Mouse (Mus musculus): Measurements from ENCODE around the gene Med12l. TPM values are rescaled to one million over a fixed set of nuclear protein-coding genes. Genes with fewer than 3 reads are reported as not detected.

Gene Med12l
- polyA plus RNA-seq, 1 experiment from 2014 or later: 1.4 TPM

DNA sequence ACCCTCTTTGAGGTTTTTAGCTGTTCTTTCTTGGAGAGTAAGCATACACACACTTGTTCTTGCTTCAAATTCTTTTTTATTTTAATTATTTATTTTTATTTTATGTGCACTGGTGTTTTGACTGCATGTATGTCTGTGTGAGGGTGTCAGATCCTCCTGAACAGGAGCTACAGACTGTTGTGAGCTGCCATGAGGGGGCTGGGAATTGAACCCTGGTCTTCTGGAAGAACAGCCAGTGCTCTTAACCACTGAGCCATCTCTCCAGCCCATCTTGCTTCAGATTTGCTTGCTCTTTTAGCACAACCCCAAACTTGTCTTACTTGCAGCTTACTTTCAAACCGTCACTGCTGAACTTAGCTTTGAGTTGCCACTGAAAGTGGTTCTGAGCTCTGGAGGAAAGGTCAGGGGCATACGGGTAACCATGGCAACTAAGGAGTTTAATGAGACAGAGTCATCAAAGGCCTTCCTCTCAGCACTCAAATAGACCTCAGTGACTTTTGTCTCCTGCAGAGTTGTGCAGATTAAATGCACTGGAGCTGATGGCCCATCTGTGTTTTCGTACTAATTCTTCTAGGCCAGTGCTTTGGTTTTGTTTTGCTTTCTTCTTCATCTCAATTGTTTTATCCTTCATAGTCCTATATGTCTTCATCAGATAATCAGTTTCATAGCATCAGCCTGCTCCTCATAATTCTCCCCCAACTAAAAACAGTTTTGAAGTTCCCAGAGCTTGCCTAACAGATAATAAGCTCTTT, 272.1 kb downstream of the Med12l start:
- Histone ChIP-seq H3K36me3 (ENCODE audit: control insufficient read depth, insufficient read depth, low read length) (no peaks in the 10 kb centered on the region), H3K4me1 (replicated peaks; ENCODE audit: control insufficient read depth, insufficient read depth, low read length) (no peaks in the 10 kb centered on the region), H3K4me2 (ENCODE audit: low read depth, low read length) (no peak overlapping the region), H3K9me3 (ENCODE audit: control insufficient read depth, low read length) (no peaks in the 10 kb centered on the region), H3K9ac (ENCODE audit: low read length) (no peak overlapping the region), H3K27me3 (ENCODE audit: control insufficient read depth, insufficient read depth, low read depth, low read length) (no peaks in the 10 kb centered on the region), H3K4me3 (ENCODE audit: low read length) (no peak overlapping the region), H3K27ac (ENCODE audit: low read length) (no peak overlapping the region)
- peak; percentile 38; the same call in 1 of the 2 replicates for ATAC-seq (ENCODE audit: low read depth)
- 18% methylated on average over 3 of the region's 3 CpGs for WGBS

DNA sequence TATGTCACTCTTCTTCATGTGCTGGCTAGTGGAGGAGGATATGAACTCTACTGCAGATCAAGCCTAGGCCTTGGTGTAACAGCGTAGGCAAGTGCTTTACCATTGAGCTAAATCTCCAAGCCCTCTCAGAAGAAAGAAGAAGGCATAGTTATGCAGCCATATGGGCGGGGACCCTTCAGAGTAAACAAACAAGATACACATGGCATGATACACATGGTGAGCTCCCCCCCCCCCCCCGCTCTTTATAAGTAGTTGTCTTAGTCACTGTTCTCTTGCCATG, 272.6 kb downstream of the Med12l start:
- Histone ChIP-seq H3K27ac (ENCODE audit: low read length) (no peak overlapping the region), H3K4me3 (ENCODE audit: low read length) (no peak overlapping the region), H3K4me2 (ENCODE audit: low read depth, low read length) (no peak overlapping the region), H3K9me3 (ENCODE audit: control insufficient read depth, low read length) (no peaks in the 10 kb centered on the region), H3K27me3 (ENCODE audit: control insufficient read depth, insufficient read depth, low read depth, low read length) (no peaks in the 10 kb centered on the region), H3K4me1 (replicated peaks; ENCODE audit: control insufficient read depth, insufficient read depth, low read length) (no peaks in the 10 kb centered on the region), H3K9ac (ENCODE audit: low read length) (no peak overlapping the region), H3K36me3 (ENCODE audit: control insufficient read depth, insufficient read depth, low read length) (no peaks in the 10 kb centered on the region)
- ATAC-seq (ENCODE audit: low read depth): no peak
- WGBS: 71% methylated on average over 3 of the region's 3 CpGs

DNA sequence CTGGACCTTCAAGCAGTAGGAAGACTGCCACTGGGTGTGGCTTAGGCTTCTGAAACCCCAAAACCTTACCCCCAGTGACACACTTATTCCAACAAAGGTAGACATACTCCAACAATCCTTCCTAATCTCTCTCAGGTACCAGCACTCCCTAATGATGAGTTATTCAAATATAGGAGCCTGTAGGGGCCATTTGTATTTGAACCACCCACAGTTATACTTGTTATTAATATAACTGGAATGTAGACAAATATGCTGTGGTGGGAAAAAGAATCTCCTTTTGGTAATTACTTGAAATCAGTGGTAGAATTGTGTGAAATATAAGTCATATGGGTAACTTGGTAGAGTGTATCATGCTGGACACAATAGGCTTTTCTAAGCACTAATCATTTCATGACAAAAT, 273.0 kb downstream of the Med12l start:
- no peak overlapping the region for H3K4me2 ChIP-seq (ENCODE audit: low read depth, low read length)
- no peak overlapping the region for H3K27ac ChIP-seq (ENCODE audit: low read length)
- H3K9ac ChIP-seq (ENCODE audit: low read length): no peak overlapping the region
- no peaks in the 10 kb centered on the region for H3K27me3 ChIP-seq (ENCODE audit: control insufficient read depth, insufficient read depth, low read depth, low read length)
- H3K36me3 ChIP-seq (ENCODE audit: control insufficient read depth, insufficient read depth, low read length): no peaks in the 10 kb centered on the region
- H3K4me1 ChIP-seq (replicated peaks; ENCODE audit: control insufficient read depth, insufficient read depth, low read length): no peaks in the 10 kb centered on the region
- ATAC-seq (ENCODE audit: low read depth): no peak
- H3K9me3 ChIP-seq (ENCODE audit: control insufficient read depth, low read length): no peaks in the 10 kb centered on the region
- H3K4me3 ChIP-seq (ENCODE audit: low read length): no peak overlapping the region

DNA sequence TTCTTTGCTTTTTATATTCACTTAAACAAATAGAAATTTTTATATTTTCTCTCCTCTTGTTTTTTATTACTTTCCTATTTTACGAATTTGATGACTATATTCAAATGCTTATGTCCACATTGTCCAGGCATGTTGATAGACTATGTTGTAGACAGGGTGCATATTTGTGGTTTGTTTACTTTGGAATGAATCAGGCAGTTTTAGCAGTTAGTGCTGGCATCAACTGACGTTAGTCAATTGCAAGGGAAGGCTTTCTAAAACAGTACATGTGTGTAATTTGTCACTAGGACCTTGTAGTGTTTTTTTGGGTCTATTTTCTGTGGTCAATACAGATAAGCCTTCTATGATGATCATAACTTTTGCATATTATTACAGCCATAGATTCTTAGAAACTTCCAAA, 284.9 kb downstream of the Med12l start:
- H3K36me3 ChIP-seq (ENCODE audit: control insufficient read depth, insufficient read depth, low read length): no peaks in the 10 kb centered on the region
- H3K9me3 ChIP-seq (ENCODE audit: control insufficient read depth, low read length): no peaks in the 10 kb centered on the region
- H3K27ac ChIP-seq (ENCODE audit: low read length): no peak overlapping the region
- H3K4me3 ChIP-seq (ENCODE audit: low read length): no peak overlapping the region
- no peak for ATAC-seq (ENCODE audit: low read depth)
- no peaks in the 10 kb centered on the region for H3K4me1 ChIP-seq (replicated peaks; ENCODE audit: control insufficient read depth, insufficient read depth, low read length)
- no peak overlapping the region for H3K9ac ChIP-seq (ENCODE audit: low read length)
- WGBS: 46% methylated on average over 2 of the region's 2 CpGs
- no peak overlapping the region for H3K4me2 ChIP-seq (ENCODE audit: low read depth, low read length)
- H3K27me3 ChIP-seq (ENCODE audit: control insufficient read depth, insufficient read depth, low read depth, low read length): no peaks in the 10 kb centered on the region

DNA sequence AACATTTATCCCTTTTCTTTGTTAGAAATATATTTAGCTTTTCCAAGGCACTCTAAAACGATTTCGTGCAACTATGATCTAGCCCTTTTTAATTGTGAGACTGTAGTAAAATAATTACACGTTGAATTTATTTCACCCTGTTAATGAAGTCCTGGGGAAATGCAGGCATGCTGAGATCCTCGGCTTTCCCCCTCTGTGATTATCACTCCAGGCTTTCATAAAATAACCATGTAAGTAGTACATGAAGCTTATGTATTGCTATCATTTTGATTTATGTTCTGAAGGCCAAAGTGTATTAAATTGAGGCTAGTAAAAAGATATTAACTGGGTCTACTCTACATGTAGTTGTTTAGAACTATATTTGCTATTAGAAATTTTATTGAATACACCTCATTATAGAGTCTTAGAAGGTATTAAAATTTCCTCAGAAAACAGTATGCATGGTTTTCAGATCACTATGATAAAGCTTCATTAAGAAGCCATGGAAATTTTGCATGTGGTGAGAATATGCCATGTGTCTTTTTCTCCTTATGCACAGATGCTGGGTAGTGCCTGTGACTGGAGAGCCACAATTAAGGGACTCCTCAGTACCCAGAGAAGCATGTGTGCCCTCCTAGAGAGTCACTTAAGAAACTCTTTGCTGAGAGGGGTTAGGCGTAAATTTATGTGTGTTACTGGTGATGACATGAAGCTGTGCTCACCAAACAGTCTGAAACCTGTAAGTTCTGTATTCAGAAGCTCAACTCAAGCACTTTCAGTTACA, 288.0 kb downstream of the Med12l start:
- no peak overlapping the region for H3K27ac ChIP-seq (ENCODE audit: low read length)
- H3K36me3 ChIP-seq (ENCODE audit: control insufficient read depth, insufficient read depth, low read length): no peaks in the 10 kb centered on the region
- H3K4me2 ChIP-seq (ENCODE audit: low read depth, low read length): no peak overlapping the region
- H3K9me3 ChIP-seq (ENCODE audit: control insufficient read depth, low read length): no peaks in the 10 kb centered on the region
- H3K27me3 ChIP-seq (ENCODE audit: control insufficient read depth, insufficient read depth, low read depth, low read length): no peaks in the 10 kb centered on the region
- no peak overlapping the region for H3K4me3 ChIP-seq (ENCODE audit: low read length)
- no peak for ATAC-seq (ENCODE audit: low read depth)
- WGBS: 77% methylated on average over 5 of the region's 5 CpGs
- H3K9ac ChIP-seq (ENCODE audit: low read length): no peak overlapping the region
- H3K4me1 ChIP-seq (replicated peaks; ENCODE audit: control insufficient read depth, insufficient read depth, low read length): no peaks in the 10 kb centered on the region

DNA sequence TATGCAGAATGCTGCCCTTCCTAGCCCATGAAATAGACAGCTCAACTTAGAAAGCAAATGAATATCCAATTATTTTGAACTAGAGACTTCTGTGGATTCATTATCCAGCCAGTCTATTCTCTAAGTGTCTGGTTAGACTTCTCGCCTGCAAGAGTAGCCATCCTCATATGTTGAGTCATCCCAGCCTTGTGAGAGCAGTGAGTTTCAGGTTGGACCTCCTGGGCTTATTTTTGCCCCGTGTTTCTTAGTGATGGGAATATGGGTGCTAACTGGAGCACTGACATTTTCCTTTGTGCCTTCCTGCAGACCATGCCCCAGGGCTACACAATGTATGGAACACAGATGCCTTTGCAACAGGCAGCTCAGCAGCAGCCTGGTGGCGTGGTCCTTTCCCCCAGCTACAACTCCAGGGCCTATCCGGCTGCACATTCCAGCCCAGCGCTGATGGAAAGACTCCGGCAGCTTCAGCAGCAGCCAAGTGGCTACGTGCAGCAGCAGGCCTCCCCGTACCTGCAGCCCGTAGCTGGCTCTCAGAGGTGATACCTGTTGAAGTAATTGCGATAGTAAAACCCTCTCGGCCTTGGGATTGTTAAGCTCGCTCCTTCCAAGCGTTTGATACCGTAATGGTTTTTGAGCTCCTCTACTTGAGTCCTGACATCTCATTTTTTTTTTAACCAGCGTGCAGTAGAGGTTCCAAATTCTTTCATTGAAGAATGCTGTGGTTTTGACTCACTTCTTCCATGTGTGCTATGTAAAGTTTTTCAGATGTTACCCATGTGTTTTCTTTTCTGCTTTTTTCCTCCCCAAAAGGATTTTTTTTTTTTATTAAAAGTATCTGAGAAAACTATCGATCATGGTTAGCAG, 290.3 kb downstream of the Med12l start:
- H3K36me3 ChIP-seq (ENCODE audit: control insufficient read depth, insufficient read depth, low read length): no peaks in the 10 kb centered on the region
- no peaks in the 10 kb centered on the region for H3K27me3 ChIP-seq (ENCODE audit: control insufficient read depth, insufficient read depth, low read depth, low read length)
- H3K9me3 ChIP-seq (ENCODE audit: control insufficient read depth, low read length): no peaks in the 10 kb centered on the region
- H3K27ac ChIP-seq (ENCODE audit: low read length): no peak overlapping the region
- no peak overlapping the region for H3K4me3 ChIP-seq (ENCODE audit: low read length)
- H3K4me2 ChIP-seq (ENCODE audit: low read depth, low read length): no peak overlapping the region
- ATAC-seq (ENCODE audit: low read depth): no peak
- WGBS: 81% methylated on average over 16 of the region's 16 CpGs
- H3K9ac ChIP-seq (ENCODE audit: low read length): no peak overlapping the region
- no peaks in the 10 kb centered on the region for H3K4me1 ChIP-seq (replicated peaks; ENCODE audit: control insufficient read depth, insufficient read depth, low read length)

DNA sequence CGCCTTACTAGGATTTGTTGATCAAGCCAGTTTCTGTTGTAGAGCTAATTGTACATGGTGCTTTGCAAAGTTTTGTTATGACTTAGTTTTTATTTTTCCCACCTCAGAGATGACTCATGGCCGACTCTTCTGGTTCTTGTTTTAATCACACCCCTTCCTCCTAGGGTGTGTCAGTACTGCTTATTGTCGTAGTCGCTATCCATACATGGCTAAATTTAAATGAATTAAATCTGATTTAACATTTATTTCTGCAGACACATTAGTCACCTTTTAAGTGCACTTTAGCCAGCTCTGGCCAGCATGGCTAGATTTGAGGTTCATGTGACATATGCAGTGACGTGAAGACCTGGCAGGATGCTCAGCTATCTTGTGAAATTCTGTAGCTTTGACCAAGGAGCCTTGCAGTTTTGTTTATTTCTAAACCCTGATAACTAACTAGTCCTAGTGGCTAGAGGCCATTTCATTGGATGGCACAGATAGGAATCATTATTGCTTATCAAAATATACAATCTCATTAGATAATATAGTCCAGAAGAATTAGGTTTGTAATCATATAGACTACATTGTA, 291.0 kb downstream of the Med12l start:
- H3K27me3 ChIP-seq (ENCODE audit: control insufficient read depth, insufficient read depth, low read depth, low read length): no peaks in the 10 kb centered on the region
- H3K4me3 ChIP-seq (ENCODE audit: low read length): no peak overlapping the region
- no peak for ATAC-seq (ENCODE audit: low read depth)
- H3K9me3 ChIP-seq (ENCODE audit: control insufficient read depth, low read length): no peaks in the 10 kb centered on the region
- H3K9ac ChIP-seq (ENCODE audit: low read length): no peak overlapping the region
- no peak overlapping the region for H3K27ac ChIP-seq (ENCODE audit: low read length)
- no peaks in the 10 kb centered on the region for H3K4me1 ChIP-seq (replicated peaks; ENCODE audit: control insufficient read depth, insufficient read depth, low read length)
- WGBS: 86% methylated on average over 5 of the region's 5 CpGs
- no peak overlapping the region for H3K4me2 ChIP-seq (ENCODE audit: low read depth, low read length)
- H3K36me3 ChIP-seq (ENCODE audit: control insufficient read depth, insufficient read depth, low read length): no peaks in the 10 kb centered on the region

DNA sequence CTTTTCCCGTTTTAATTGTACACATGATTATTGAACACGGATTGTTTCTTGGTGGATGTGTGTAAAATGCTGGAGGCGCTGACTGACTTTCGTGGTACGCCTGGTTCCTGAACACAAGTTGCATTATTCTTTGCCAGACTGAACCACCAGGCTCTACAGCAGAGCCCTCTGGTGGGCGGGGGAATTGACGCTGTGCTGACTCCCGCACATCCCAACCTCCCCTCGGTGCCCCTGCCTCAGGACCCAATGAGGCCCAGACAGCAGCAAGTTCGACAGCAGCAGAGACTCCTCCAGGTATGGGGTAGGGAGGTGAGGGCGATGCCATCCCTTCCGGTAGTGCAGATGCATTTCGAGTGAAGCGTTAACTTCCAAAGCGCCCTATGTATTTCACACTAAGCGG, 292.0 kb downstream of the Med12l start:
- Histone ChIP-seq H3K27ac (ENCODE audit: low read length) (no peak overlapping the region), H3K4me2 (ENCODE audit: low read depth, low read length) (no peak overlapping the region), H3K4me3 (ENCODE audit: low read length) (no peak overlapping the region), H3K27me3 (ENCODE audit: control insufficient read depth, insufficient read depth, low read depth, low read length) (no peaks in the 10 kb centered on the region), H3K9ac (ENCODE audit: low read length) (no peak overlapping the region), H3K9me3 (ENCODE audit: control insufficient read depth, low read length) (no peaks in the 10 kb centered on the region), H3K36me3 (ENCODE audit: control insufficient read depth, insufficient read depth, low read length) (no peaks in the 10 kb centered on the region), H3K4me1 (replicated peaks; ENCODE audit: control insufficient read depth, insufficient read depth, low read length) (no peaks in the 10 kb centered on the region)
- 82% methylated on average over 16 of the region's 16 CpGs for WGBS
- ATAC-seq (ENCODE audit: low read depth): no peak

DNA sequence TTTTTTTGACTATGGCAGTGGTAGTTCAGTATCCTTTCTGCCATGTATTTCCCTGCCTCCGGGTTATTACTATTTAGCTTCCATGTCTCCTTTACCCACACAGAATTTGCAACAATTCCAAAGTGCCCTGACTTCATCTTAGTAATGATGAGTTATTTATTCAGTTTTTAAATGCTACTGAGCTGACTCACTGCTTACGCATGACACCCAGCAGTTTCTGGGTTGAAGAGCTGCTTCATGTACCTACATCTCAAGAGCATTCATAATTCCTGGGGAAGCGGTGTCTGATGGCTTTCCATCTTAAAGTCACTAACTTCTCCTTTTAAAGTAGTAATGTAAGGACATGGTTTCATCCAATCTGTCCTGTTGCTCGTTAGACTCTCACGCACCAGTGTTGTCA, 299.3 kb downstream of the Med12l start:
- Histone ChIP-seq H3K9me3 (ENCODE audit: control insufficient read depth, low read length) (no peaks in the 10 kb centered on the region), H3K27ac (ENCODE audit: low read length) (no peak overlapping the region), H3K4me2 (ENCODE audit: low read depth, low read length) (no peak overlapping the region), H3K4me3 (ENCODE audit: low read length) (no peak overlapping the region), H3K4me1 (replicated peaks; ENCODE audit: control insufficient read depth, insufficient read depth, low read length) (no peaks in the 10 kb centered on the region), H3K9ac (ENCODE audit: low read length) (no peak overlapping the region), H3K36me3 (ENCODE audit: control insufficient read depth, insufficient read depth, low read length) (no peaks in the 10 kb centered on the region), H3K27me3 (ENCODE audit: control insufficient read depth, insufficient read depth, low read depth, low read length) (no peaks in the 10 kb centered on the region)
- WGBS: 90% methylated on average over 5 of the region's 5 CpGs
- ATAC-seq (ENCODE audit: low read depth): no peak

All from lung, embryonic 16.5 days (tissue).